Mouse (Mus musculus) right cerebral cortex, postnatal 14 days (tissue): Measurements from ENCODE around the gene Olfr262.
"Not testable (repeated sequence)": the region's sequence is repeated elsewhere in the genome, so short reads cannot be mapped to it uniquely, and the experiment has no call there.

Experiments
- DNase-seq: peaks from one replicate; pipeline ENCODE4 v3.0.0; 2022

The Olfr262 gene

DNA sequence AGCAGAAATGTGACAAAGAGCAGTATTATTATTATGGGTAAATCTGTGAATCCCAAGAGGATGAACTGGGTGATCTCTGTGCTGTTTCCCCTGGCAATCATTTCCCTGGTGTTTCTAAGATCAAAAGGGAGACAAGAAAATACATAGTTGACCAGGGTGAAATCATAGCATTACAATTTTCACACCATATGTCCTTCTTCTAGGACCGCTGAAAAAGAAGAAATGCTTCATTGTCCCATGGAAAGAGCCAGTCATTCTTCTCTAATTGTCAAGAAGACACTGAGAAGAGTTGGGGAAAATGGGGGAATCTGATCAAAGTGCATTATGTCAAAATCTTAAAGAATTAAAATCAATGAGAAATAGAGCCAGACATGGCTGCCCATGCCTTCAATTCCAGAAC lies at the start of gene Olfr262:
TSS of gene Olfr262 (minus strand) at position 101 of the 400 bp plus-strand sequence.
- no peak for DNase-seq

GRCm38 (mm10) chr19:12279554-12279953 lies 38.1 kb upstream of the Olfr262 start, which contains the start of gene Olfr1434:
TSS of gene Olfr1434 (plus strand) at chr19:12279854.
- no peak for DNase-seq

- no peak for DNase-seq
Measured at GRCm38 (mm10) chr19:12260732-12261131, 19.3 kb upstream of the Olfr262 start, which contains the start of gene Olfr235. TSS of gene Olfr235 (plus strand) at chr19:12261032.

DNA sequence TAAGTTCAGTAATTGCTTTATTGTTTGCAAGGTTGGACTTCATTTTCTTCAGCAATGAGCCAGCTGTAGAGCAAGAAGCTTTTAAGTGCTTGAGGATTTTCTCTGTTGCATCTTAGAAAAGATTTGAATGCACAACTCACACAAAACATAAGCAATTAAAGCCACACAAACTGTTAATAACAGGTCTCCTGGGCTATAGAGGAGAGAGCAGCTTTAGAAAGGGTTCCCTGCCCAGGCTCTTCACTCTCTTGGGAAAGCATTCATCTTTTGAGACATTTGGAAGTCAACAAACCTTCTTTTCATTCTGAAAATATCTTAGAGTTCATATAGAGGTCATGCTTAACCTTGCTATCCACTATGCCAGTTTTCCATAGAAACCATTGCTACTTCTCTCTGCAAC lies 9.0 kb downstream of the Olfr262 start, which contains the start of gene Olfr1432:
TSS of gene Olfr1432 (minus strand) at position 101 of the 400 bp plus-strand sequence.
- not testable (repeated sequence) for DNase-seq

DNA sequence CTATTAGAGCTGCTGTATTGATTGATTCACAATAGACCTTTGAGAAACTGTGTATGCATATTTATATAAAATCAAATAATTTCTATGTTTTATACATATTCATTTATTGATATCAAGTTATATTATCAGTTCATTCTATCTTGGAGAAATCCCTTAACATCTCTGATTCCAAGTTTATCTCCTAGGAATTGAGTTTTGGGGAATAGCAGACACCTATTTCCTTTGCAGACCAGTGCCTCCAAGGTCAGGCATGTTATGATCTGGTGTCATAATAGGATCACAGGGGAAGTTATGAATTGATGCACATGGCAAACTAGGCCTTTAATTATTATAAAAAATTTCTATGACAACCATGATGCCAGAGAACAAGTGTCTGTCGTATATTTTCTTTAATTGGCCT lies 41.1 kb downstream of the Olfr262 start, which contains the start of gene Olfr1431:
TSS of gene Olfr1431 (plus strand) at position 301 of the 400 bp plus-strand sequence.
- DNase-seq: no peak

- not testable (repeated sequence) for DNase-seq
Measured at GRCm38 (mm10) chr19:12199076-12199475, 42.4 kb downstream of the Olfr262 start.
